Mouse (Mus musculus): Measurements from ENCODE around the gene Slc25a26. TPM values are rescaled to one million over a fixed set of nuclear protein-coding genes. Genes with fewer than 3 reads are reported as not detected.

Slc25a26 gene
- polyA plus RNA-seq, 1 experiment = 5.0 TPM

GRCm38 (mm10) chr6:94508807-94509206 is 8.7 kb downstream of the Slc25a26 start:
- Histone ChIP-seq H3K27ac (ENCODE audit: insufficient read depth, low read depth, low read length) (no peak overlapping the region), H3K36me3 (ENCODE audit: control insufficient read depth, insufficient read depth, low read length) (peaks cover 6% of the 10 kb centered on the region), H3K4me1 (ENCODE audit: control insufficient read depth, insufficient read depth, insufficient read length, low read length) (no peaks in the 10 kb centered on the region), H3K4me3 (ENCODE audit: low read depth, low read length) (no peak overlapping the region), H3K27me3 (ENCODE audit: control insufficient read depth, insufficient read depth, low read length) (no peaks in the 10 kb centered on the region)
- 78% methylated on average over 2 of the region's 2 CpGs for WGBS
- TF ChIP-seq CTCF (IDR thresholded peaks at IDR 0.05; ENCODE audit: extremely low read depth, insufficient read length, insufficient replicate concordance, low read depth, low read length) (no peak), POLR2A (IDR thresholded peaks at IDR 0.05; ENCODE audit: low read depth, low read length) (no peak)

DNA sequence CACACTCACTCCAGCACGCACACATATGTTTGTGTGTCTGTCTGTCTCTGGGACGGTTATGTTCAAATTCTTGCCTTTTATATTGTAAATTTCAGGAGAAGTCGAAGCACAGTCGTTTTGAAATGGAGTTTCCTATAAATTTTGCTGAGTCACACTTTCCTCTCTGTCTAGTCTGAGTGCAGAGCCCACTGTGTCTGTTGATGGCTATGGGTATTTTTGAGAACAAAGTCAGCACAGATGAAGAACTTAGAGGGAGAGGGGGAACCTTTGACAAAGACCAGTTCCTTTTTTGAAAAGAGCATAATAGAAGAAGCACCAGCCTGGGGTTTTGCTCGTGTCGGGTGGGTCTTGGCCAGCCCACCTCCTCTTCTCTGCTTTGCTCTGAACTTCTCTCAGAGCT is 9.1 kb downstream of the Slc25a26 start:
- H3K4me1 ChIP-seq (ENCODE audit: control insufficient read depth, insufficient read depth, insufficient read length, low read length) = no peaks in the 10 kb centered on the region
- TF ChIP-seq POLR2A (IDR thresholded peaks at IDR 0.05; ENCODE audit: low read depth, low read length) (no peak), CTCF (IDR thresholded peaks at IDR 0.05; ENCODE audit: extremely low read depth, insufficient read length, insufficient replicate concordance, low read depth, low read length) (no peak)
- H3K27ac ChIP-seq (ENCODE audit: insufficient read depth, low read depth, low read length) = no peak overlapping the region
- no peaks in the 10 kb centered on the region for H3K27me3 ChIP-seq (ENCODE audit: control insufficient read depth, insufficient read depth, low read length)
- 76% methylated on average over 6 of the region's 6 CpGs for WGBS
- H3K36me3 ChIP-seq (ENCODE audit: control insufficient read depth, insufficient read depth, low read length) = peaks cover 6% of the 10 kb centered on the region
- no peak overlapping the region for H3K4me3 ChIP-seq (ENCODE audit: low read depth, low read length)

DNA sequence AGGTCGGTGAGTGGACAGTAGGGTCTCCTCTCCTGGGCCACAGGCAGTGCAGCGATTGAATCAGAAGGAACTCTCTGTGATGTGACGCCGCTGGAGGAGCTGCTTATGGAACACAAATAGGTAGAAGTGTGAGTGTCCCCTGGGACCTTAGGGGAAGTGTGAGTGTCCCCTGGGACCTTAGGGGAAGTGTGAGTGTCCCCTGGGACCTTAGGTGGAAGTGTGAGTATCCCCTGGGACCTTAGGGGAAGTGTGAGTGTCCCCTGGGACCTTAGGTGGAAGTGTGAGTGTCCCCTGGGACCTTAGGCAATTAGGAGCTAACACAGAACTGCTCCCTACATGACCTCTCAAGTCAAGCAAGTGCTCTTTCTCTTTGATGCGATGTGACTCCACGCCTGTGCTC is 18.0 kb downstream of the Slc25a26 start:
- H3K36me3 ChIP-seq (ENCODE audit: control insufficient read depth, insufficient read depth, low read length) = peaks cover 4% of the 10 kb centered on the region
- no peak overlapping the region for H3K27ac ChIP-seq (ENCODE audit: insufficient read depth, low read depth, low read length)
- no peaks in the 10 kb centered on the region for H3K4me1 ChIP-seq (ENCODE audit: control insufficient read depth, insufficient read depth, insufficient read length, low read length)
- TF ChIP-seq POLR2A (IDR thresholded peaks at IDR 0.05; ENCODE audit: low read depth, low read length) (no peak), CTCF (IDR thresholded peaks at IDR 0.05; ENCODE audit: extremely low read depth, insufficient read length, insufficient replicate concordance, low read depth, low read length) (no peak)
- H3K4me3 ChIP-seq (ENCODE audit: low read depth, low read length) = no peak overlapping the region
- WGBS = 92% methylated on average over 6 of the region's 6 CpGs
- no peaks in the 10 kb centered on the region for H3K27me3 ChIP-seq (ENCODE audit: control insufficient read depth, insufficient read depth, low read length)

DNA sequence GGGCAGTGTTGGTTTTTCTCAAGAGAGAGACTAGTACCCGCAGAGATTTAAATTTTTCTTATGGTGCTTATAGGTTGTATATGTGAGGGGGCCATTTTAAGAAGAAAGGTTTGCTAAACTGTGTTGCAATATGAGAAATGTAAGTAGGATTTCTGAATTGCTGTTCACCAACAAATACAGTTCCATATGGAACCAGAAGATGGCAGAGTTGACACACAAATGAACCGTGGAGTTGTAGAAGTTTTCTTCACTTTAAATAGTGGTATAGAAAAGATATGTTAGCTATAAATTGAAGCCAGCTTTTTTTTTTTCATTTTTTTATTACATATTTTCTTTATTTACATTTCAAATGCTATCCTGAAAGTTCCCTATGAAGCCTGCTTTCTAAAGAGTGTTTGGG is 24.2 kb downstream of the Slc25a26 start:
- Histone ChIP-seq H3K4me1 (ENCODE audit: control insufficient read depth, insufficient read depth, insufficient read length, low read length) (no peaks in the 10 kb centered on the region), H3K4me3 (ENCODE audit: low read depth, low read length) (no peak overlapping the region), H3K27ac (ENCODE audit: insufficient read depth, low read depth, low read length) (no peak overlapping the region), H3K27me3 (ENCODE audit: control insufficient read depth, insufficient read depth, low read length) (no peaks in the 10 kb centered on the region), H3K36me3 (ENCODE audit: control insufficient read depth, insufficient read depth, low read length) (no peaks in the 10 kb centered on the region)
- no peak for TF ChIP-seq POLR2A (IDR thresholded peaks at IDR 0.05; ENCODE audit: low read depth, low read length)
- no peak for TF ChIP-seq CTCF (IDR thresholded peaks at IDR 0.05; ENCODE audit: extremely low read depth, insufficient read length, insufficient replicate concordance, low read depth, low read length)
- 24% methylated on average over 2 of the region's 2 CpGs for WGBS

DNA sequence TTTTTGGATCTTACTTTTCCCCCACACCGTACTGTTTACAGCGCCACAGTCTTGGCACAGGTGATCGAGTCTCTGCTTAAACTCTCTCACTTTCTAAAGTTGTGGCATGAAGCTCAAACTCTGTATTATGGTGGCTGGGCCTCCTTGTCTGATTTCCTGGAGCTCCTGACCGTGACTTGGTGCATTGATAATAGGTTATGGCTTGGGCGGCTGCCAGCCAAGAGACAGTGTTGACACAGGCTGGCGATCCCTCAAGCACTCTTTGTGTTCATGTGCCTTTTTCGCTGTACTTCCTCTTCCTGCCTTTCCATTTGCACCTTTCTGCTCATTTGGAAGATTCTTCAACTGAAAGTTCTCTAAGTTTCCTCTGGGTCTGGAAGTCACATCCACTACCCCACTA is 30.6 kb downstream of the Slc25a26 start:
- H3K27me3 ChIP-seq (ENCODE audit: control insufficient read depth, insufficient read depth, low read length) = no peaks in the 10 kb centered on the region
- peaks cover 2% of the 10 kb centered on the region; the same call in 1 of the 2 replicates for H3K4me1 ChIP-seq (ENCODE audit: control insufficient read depth, insufficient read depth, insufficient read length, low read length)
- WGBS = 19% methylated on average over 7 of the region's 7 CpGs
- H3K4me3 ChIP-seq (ENCODE audit: low read depth, low read length) = no peak overlapping the region
- TF ChIP-seq POLR2A (IDR thresholded peaks at IDR 0.05; ENCODE audit: low read depth, low read length) (no peak), CTCF (IDR thresholded peaks at IDR 0.05; ENCODE audit: extremely low read depth, insufficient read length, insufficient replicate concordance, low read depth, low read length) (no peak)
- no peaks in the 10 kb centered on the region for H3K36me3 ChIP-seq (ENCODE audit: control insufficient read depth, insufficient read depth, low read length)
- H3K27ac ChIP-seq (ENCODE audit: insufficient read depth, low read depth, low read length) = no peak overlapping the region

GRCm38 (mm10) chr6:94532086-94532485 is 32.0 kb downstream of the Slc25a26 start:
- H3K36me3 ChIP-seq (ENCODE audit: control insufficient read depth, insufficient read depth, low read length) = peaks cover 2% of the 10 kb centered on the region
- TF ChIP-seq CTCF (IDR thresholded peaks at IDR 0.05; ENCODE audit: extremely low read depth, insufficient read length, insufficient replicate concordance, low read depth, low read length) (no peak), POLR2A (IDR thresholded peaks at IDR 0.05; ENCODE audit: low read depth, low read length) (no peak)
- H3K27me3 ChIP-seq (ENCODE audit: control insufficient read depth, insufficient read depth, low read length) = no peaks in the 10 kb centered on the region
- H3K4me3 ChIP-seq (ENCODE audit: low read depth, low read length) = no peak overlapping the region
- H3K27ac ChIP-seq (ENCODE audit: insufficient read depth, low read depth, low read length) = no peak overlapping the region
- H3K4me1 ChIP-seq (ENCODE audit: control insufficient read depth, insufficient read depth, insufficient read length, low read length) = peaks cover 2% of the 10 kb centered on the region; the same call in 1 of the 2 replicates
- 61% methylated on average over 4 of the region's 4 CpGs for WGBS

GRCm38 (mm10) chr6:94536478-94536877 is 36.3 kb downstream of the Slc25a26 start:
- H3K36me3 ChIP-seq (ENCODE audit: control insufficient read depth, insufficient read depth, low read length) = peaks cover 2% of the 10 kb centered on the region
- H3K27ac ChIP-seq (ENCODE audit: insufficient read depth, low read depth, low read length) = no peak overlapping the region
- H3K4me1 ChIP-seq (ENCODE audit: control insufficient read depth, insufficient read depth, insufficient read length, low read length) = no peaks in the 10 kb centered on the region
- H3K27me3 ChIP-seq (ENCODE audit: control insufficient read depth, insufficient read depth, low read length) = no peaks in the 10 kb centered on the region
- TF ChIP-seq CTCF (IDR thresholded peaks at IDR 0.05; ENCODE audit: extremely low read depth, insufficient read length, insufficient replicate concordance, low read depth, low read length) = no peak
- no peak for TF ChIP-seq POLR2A (IDR thresholded peaks at IDR 0.05; ENCODE audit: low read depth, low read length)
- 86% methylated on average over 8 of the region's 8 CpGs for WGBS
- H3K4me3 ChIP-seq (ENCODE audit: low read depth, low read length) = no peak overlapping the region

DNA sequence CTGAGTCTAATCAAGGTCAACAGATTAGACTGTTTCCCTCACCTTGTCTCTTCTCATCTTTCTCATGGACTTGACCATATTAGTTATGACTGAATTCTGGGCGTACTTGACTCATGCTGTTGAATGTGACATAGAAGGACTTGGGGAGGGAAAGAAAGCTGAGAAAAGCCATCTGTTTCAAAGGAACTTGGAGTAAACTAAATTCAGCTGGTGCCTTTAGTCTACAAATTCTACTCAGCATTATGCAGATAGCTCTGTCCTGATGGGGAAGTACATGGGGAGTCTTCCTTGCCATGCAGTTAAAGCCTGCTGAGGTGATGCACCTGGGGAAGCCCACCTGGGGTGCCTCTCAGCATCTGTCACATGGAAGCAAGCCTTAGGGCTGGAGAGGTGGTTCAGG is 37.5 kb downstream of the Slc25a26 start:
- Histone ChIP-seq H3K27me3 (ENCODE audit: control insufficient read depth, insufficient read depth, low read length) (no peaks in the 10 kb centered on the region), H3K4me1 (ENCODE audit: control insufficient read depth, insufficient read depth, insufficient read length, low read length) (no peaks in the 10 kb centered on the region), H3K27ac (ENCODE audit: insufficient read depth, low read depth, low read length) (no peak overlapping the region), H3K36me3 (ENCODE audit: control insufficient read depth, insufficient read depth, low read length) (peaks cover 2% of the 10 kb centered on the region), H3K4me3 (ENCODE audit: low read depth, low read length) (no peak overlapping the region)
- no peak for TF ChIP-seq POLR2A (IDR thresholded peaks at IDR 0.05; ENCODE audit: low read depth, low read length)
- 82% methylated on average over 1 of the region's 1 CpGs for WGBS

All from small intestine, adult 2 months (tissue).